Mouse (Mus musculus) thymus, adult 2 months (tissue): ENCODE data around the gene Upf1.

Source experiments
- CTCF ChIP-seq: fragments of 200-500 bp; IDR thresholded peaks from 2 replicates; pipeline ENCODE4 v1.5.1; 2012; ENCODE audit warnings: mild to moderate bottlenecking, control low read depth, low read length, moderate library complexity, borderline replicate concordance; ENCODE audit not compliant: control insufficient read depth, poor library complexity, insufficient read depth; ENCODE audit errors: extremely low read depth
- POLR2A ChIP-seq: fragments of 200-500 bp; IDR thresholded peaks from 2 replicates; pipeline ENCODE4 v1.6.1; 2012; ENCODE audit warnings: mild to moderate bottlenecking, low read length, control low read depth, moderate library complexity; ENCODE audit not compliant: control insufficient read depth, poor library complexity, insufficient read depth; ENCODE audit errors: extremely low read depth

DNA sequence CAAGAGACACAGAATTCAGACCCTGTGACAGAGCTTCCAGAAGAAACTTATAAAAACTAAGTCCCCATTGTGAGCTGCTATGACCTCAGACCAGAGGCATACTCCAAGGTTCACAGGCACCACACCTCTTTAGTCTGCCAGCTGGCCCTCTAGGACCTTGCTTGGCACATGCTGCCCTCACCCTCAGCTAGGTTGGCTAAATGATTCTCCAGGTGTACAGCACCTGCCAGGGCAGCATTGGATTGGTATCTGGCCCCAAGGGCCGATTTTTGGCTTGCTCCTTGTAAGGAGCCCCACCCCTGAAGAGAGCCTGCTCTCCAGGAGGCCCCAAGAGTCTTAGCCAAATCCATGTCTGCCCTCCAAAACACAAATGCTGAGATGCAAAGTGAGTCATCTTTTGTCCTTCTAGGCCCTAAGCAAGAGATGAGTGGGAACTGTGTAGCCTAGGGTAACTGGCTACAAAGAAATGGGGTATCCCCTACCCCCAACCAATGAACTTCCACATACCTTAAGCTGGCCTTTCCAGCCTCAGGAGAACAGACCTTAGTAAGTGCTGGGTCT, 5.1 kb downstream of the Upf1 start:
- TF ChIP-seq CTCF, result no peak
- no peak for TF ChIP-seq POLR2A
